In genomic region chr4:150374651-150375447, GRCm38 (mm10) we compare ENCODE assay signal across 10 mouse cellular contexts.
DNase-seq lines count a peak whose midpoint lies in the region; ATAC-seq lines count a peak whose summit lies in the region.
"Had no signal": no experiment of that assay in that cellular context is flagged by ENCODE, and none has a peak within 500 bp of the region (broad histone marks: within the 10 kb centered on the region; RNA-seq: fewer than 3 reads in every experiment).

No protein-coding gene starts in this region.

- 30% methylated on average over 9 of the region's 9 CpGs for WGBS in heart, embryonic 10.5 days
- WGBS in limb, embryonic 13.5 days: 34% methylated on average over 9 of the region's 9 CpGs

- H3K27ac ChIP-seq in heart, embryonic 10.5 days: peak overlapping the region; percentile 74
- no peak overlapping the region for H3K27ac ChIP-seq in limb, embryonic 13.5 days

- H3K4me1 ChIP-seq in heart, embryonic 10.5 days: peaks cover 78% of the 10 kb centered on the region
- peaks cover 83% of the 10 kb centered on the region for H3K4me1 ChIP-seq in limb, embryonic 13.5 days

- no peaks in the 10 kb centered on the region for H3K9me3 ChIP-seq in heart, embryonic 10.5 days
- H3K9me3 ChIP-seq in limb, embryonic 13.5 days: no peaks in the 10 kb centered on the region

- no peak for ATAC-seq in limb, embryonic 13.5 days (ENCODE audit: low FRiP score, low read depth)
- no peak for ATAC-seq in frontal cortex, adult (ENCODE audit: low TSS enrichment)

- peak overlapping the region; percentile 29 for H3K4me2 ChIP-seq in limb, embryonic 13.5 days (replicated peaks)

- intact Hi-C loops in heart, postnatal 36 days (cut with DNase I): loop anchor here (5.0 kb wide), 1 partner anchor 192 kb away; no protein-coding TSS in a partner anchor

- H3K9ac ChIP-seq in limb, embryonic 13.5 days: 0 out of 2 replicates have a peak overlapping the region, but pooled peaks have one; percentile 4

- peak overlapping the region; percentile 35 for H3K4me3 ChIP-seq in heart, embryonic 10.5 days
- H3K4me3 ChIP-seq in limb, embryonic 13.5 days: no peak overlapping the region

- no peak for DNase-seq in heart, embryonic 10.5 days (ENCODE audit: low spot score)
- no peak for DNase-seq in heart, postnatal 36 days
- DNase-seq in retina, postnatal 1 day: peak; percentile 27
- no peak for DNase-seq in retina, embryonic 14.5 days (ENCODE audit: low spot score)
- no peak for DNase-seq in urinary bladder, adult 18-20 months (ENCODE audit: low spot score in 2 of 2)
- no peak for DNase-seq in ovary, postnatal 14 days (ENCODE audit: low spot score)
- DNase-seq: gastrocnemius, postnatal 36 days; lung, adult 2 months had no signal

- no peaks in the 10 kb centered on the region for H3K36me3 ChIP-seq in heart, embryonic 10.5 days
- H3K36me3 ChIP-seq in limb, embryonic 13.5 days: no peaks in the 10 kb centered on the region

- no peaks in the 10 kb centered on the region for H3K27me3 ChIP-seq in heart, embryonic 10.5 days (ENCODE audit: insufficient read depth, poor library complexity, severe bottlenecking)
- H3K27me3 ChIP-seq in limb, embryonic 13.5 days: no peaks in the 10 kb centered on the region
